Mouse (Mus musculus): ENCODE measurements around the gene Igsf10. TPM values are rescaled to one million over a fixed set of nuclear protein-coding genes. Genes with fewer than 3 reads are reported as not detected.
"Not testable (repeated sequence)": the region's sequence is repeated elsewhere in the genome, so short reads cannot be mapped to it uniquely, and the experiment has no call there.

The Igsf10 gene
- 3.8 and 4.1 TPM in 2 replicates for polyA plus RNA-seq (2015; fragmentation: Nextera tagmentation; extraction: Ambion mirVana)

DNA sequence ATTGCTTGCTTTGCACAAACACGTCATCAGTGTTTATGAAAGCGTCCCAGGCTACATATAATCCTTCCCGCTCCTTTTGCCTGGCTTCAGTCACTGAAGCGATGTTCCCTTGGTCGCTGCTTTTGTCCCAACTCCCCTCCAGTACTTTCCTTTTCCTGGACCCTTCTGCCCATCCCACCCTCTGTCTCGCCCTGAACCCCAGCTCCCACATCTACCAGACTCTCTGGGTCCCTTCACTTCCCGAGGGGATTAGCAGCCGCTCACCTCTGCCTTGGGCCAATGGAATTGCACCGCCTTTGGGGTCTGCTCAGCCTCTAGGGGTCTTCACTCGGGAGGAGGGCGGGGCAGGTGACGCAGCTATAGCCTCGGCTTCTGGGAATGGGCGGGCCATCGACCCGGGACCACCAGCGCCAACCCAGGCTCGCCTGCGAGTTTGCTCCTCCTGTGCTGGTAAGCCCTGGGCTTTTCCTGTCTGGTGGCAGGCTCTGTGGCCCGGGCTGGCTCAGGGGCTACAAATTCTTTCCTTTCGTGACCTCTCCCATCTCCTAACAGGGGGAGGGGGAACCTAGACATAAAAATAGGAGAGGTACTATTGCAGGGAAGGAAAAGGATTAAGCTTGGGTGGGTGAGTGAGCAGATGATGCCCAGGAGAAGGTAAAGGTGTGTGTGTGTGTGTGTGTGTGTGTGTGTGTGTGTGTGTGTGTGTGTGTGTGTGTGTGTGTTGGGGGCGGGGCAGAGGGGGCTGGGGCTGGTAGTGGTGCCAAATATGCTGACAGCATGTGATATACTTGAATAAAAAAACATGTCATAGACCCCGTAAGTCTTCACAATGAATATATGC lies at the start of gene Igsf10:
TSS of gene Igsf10 (minus strand) at position 330 of the 841 bp plus-strand sequence.
- H3K27ac ChIP-seq, result peak within 1 kb of the TSS; percentile 78
- peak; percentile 98 for ATAC-seq (replicated peaks; ENCODE audit: low FRiP score)
- peak within 1 kb of the TSS; percentile 64 for H3K4me2 ChIP-seq
- WGBS, result 5% methylated on average over 23 of the region's 23 CpGs
- H3K36me3 ChIP-seq, result 0 out of 2 replicates have a peak, but pooled peaks cover 5% of the 10 kb centered on the region
- peak within 1 kb of the TSS; percentile 59 for H3K9ac ChIP-seq
- no peaks in the 10 kb centered on the region for H3K27me3 ChIP-seq
- peak within 1 kb of the TSS; percentile 80 for H3K4me3 ChIP-seq (replicated peaks)
- no peaks in the 10 kb centered on the region for H3K9me3 ChIP-seq (replicated peaks)
- H3K4me1 ChIP-seq, result peaks cover 10% of the 10 kb centered on the region

DNA sequence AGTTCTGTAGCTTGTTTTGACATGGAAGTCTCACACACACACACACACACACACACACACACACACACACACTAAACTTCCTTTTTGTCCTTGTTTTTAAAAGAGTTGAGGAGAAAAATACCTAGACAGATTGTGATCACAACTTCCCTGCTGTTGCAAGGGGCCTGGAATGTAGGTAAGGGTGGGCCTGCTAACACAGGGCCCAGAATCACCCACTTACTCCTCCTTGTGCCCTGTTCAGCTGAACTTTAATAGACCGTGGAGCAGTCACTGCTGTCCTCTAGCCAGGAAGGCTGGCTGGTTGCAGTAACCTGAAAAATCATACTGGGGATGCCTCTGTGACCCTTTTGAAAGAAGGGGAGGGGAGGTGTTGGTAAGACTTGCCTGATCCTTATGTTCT lies 41.4 kb upstream of the Igsf10 start:
- no peaks in the 10 kb centered on the region for H3K9me3 ChIP-seq (replicated peaks)
- no peak overlapping the region for H3K4me2 ChIP-seq
- no peak overlapping the region for H3K9ac ChIP-seq
- H3K4me1 ChIP-seq, result no peaks in the 10 kb centered on the region
- no peaks in the 10 kb centered on the region for H3K36me3 ChIP-seq
- ATAC-seq (replicated peaks; ENCODE audit: low FRiP score), result no peak
- H3K27me3 ChIP-seq, result no peaks in the 10 kb centered on the region
- 76% methylated on average over 1 of the region's 1 CpGs for WGBS
- no peak overlapping the region for H3K27ac ChIP-seq
- H3K4me3 ChIP-seq (replicated peaks), result no peak overlapping the region

DNA sequence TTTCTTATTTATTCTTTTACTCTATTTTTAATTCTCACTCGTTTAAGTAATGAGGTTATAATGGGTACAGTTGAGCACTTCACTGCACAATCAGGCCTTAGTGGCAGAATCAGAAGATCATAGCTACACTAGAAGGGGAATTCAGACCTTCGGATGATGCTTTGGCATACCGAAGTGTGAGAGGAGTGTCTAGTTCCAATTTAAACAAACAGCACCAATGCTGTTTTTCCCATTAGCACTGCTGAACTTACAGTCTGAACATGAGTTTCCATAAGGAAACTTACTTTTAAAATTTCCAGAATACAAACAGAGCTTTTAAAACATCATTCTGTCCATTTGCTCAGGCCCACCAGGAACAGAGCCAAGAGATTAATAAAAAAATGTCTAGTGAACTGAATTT lies 40.8 kb upstream of the Igsf10 start:
- no peak overlapping the region for H3K27ac ChIP-seq
- H3K9me3 ChIP-seq (replicated peaks), result no peaks in the 10 kb centered on the region
- no peaks in the 10 kb centered on the region for H3K36me3 ChIP-seq
- no peaks in the 10 kb centered on the region for H3K27me3 ChIP-seq
- no peak for ATAC-seq (replicated peaks; ENCODE audit: low FRiP score)
- WGBS, result 66% methylated on average over 3 of the region's 3 CpGs
- H3K4me1 ChIP-seq, result no peaks in the 10 kb centered on the region
- H3K9ac ChIP-seq, result no peak overlapping the region
- H3K4me2 ChIP-seq, result no peak overlapping the region
- no peak overlapping the region for H3K4me3 ChIP-seq (replicated peaks)

DNA sequence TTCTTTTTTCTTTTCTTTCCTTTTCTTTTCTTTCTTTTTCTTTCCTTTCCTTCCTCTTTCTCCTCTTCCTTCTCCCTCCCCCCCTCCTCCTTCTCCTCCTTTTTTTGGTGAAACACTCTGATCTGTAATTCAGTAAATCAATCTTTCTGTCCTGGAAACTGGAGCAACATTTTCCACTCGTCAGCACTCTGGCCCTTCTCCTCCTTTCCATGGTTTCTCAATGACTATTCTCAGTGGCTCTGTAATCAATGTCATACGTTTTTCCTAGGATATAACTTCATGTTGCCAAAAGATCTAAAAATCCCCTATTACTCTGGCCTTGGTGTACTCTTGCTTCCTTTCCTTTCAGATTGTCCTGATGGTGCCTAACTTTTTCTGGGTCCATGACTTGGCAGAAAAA lies 40.1 kb upstream of the Igsf10 start:
- Histone ChIP-seq H3K9me3 (replicated peaks) (no peaks in the 10 kb centered on the region), H3K27me3 (no peaks in the 10 kb centered on the region), H3K27ac (no peak overlapping the region), H3K4me3 (replicated peaks) (no peak overlapping the region), H3K9ac (no peak overlapping the region), H3K4me1 (no peaks in the 10 kb centered on the region), H3K36me3 (no peaks in the 10 kb centered on the region), H3K4me2 (no peak overlapping the region)
- no peak for ATAC-seq (replicated peaks; ENCODE audit: low FRiP score)
- 59% methylated on average over 2 of the region's 2 CpGs for WGBS

DNA sequence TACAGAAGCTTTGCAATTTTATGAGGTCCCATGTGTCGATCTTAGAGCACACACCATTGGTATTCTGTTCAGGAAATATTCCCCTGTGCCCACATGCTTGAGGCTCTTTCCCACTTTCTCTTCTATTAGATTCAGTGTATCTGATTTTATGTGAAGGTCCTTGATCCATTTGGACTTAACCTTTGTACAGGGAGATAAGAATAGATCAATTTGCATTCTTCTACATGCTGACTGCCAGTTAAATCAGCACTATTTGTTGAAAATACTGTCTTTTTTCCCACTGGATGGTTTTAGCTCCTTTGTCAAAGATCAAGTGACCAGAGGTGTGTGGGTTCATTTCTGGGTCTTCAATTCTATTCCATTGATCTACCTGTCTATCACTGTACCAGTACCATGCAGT lies 34.6 kb upstream of the Igsf10 start:
- H3K36me3 ChIP-seq; H3K27me3 ChIP-seq; H3K27ac ChIP-seq; H3K4me1 ChIP-seq; ATAC-seq (replicated peaks; ENCODE audit: low FRiP score); H3K4me3 ChIP-seq (replicated peaks); H3K9me3 ChIP-seq (replicated peaks); H3K4me2 ChIP-seq; H3K9ac ChIP-seq: not testable (repeated sequence)
- 84% methylated on average over 1 of the region's 1 CpGs for WGBS

DNA sequence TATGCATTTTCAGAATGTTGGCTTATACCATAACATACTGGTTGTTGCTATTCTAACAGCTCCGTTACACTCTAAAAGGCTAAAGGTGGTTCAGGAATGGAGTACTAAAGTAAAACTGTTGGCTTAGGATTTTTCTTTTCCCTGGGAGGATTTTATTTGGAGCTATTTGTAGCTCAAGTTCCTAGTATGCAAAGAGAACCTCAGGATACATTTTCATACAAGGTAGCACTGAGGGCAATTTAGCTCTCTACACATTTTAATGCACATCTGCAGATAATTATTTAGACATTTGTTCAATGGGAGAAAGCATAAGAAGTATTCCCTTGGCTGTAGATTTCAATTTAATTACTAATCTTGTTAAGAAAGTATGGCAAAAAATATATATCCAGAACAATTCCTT lies 17.7 kb upstream of the Igsf10 start:
- Histone ChIP-seq H3K4me2 (no peak overlapping the region), H3K27ac (no peak overlapping the region), H3K9ac (no peak overlapping the region), H3K4me3 (replicated peaks) (no peak overlapping the region), H3K27me3 (no peaks in the 10 kb centered on the region), H3K9me3 (replicated peaks) (no peaks in the 10 kb centered on the region), H3K36me3 (no peaks in the 10 kb centered on the region), H3K4me1 (no peaks in the 10 kb centered on the region)
- no peak for ATAC-seq (replicated peaks; ENCODE audit: low FRiP score)
- WGBS, result 95% methylated on average over 1 of the region's 1 CpGs

DNA sequence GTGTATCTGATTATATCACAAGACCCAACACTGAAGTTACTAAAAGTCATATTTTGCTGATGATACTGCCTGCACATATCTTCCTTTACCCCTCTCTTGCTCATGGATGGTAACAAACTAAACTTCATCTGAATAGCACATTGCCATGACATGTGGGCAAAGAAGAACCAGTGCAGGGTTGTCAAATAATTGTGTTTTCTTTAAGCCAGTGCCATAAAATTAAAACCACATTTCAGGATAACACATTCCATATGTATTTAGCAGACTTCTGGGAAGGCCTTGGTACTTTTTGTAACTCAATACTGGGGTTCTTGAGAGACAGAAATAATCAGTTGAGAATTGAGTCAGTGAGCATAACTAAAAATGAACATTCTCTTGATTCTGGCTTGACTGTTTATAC lies 15.9 kb upstream of the Igsf10 start:
- H3K4me3 ChIP-seq (replicated peaks), result no peak overlapping the region
- H3K27me3 ChIP-seq, result no peaks in the 10 kb centered on the region
- ATAC-seq (replicated peaks; ENCODE audit: low FRiP score), result no peak
- H3K9ac ChIP-seq, result no peak overlapping the region
- H3K36me3 ChIP-seq, result no peaks in the 10 kb centered on the region
- no peaks in the 10 kb centered on the region for H3K9me3 ChIP-seq (replicated peaks)
- no peaks in the 10 kb centered on the region for H3K4me1 ChIP-seq
- H3K27ac ChIP-seq, result no peak overlapping the region
- H3K4me2 ChIP-seq, result no peak overlapping the region

DNA sequence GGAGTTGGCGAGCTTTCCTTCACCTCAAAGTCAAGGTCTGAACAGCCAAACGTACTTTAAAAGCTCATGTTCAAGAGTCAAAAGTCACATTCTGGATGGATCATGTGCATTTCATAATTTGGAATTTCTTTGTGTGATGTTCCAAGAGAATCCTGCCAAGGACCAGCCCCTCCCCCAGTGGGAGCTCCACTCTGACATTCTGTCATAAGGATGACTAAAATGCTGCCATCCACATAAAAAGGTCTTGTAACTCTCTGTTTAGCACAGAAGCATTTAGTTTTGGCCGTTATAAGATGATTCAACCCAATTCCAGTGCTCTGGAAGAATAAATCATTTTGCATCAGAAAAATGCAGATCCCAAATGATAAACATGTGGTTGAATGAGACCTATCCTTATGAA lies 10.0 kb upstream of the Igsf10 start:
- Histone ChIP-seq H3K27ac (no peak overlapping the region), H3K27me3 (no peaks in the 10 kb centered on the region), H3K36me3 (no peaks in the 10 kb centered on the region), H3K9me3 (replicated peaks) (no peaks in the 10 kb centered on the region), H3K4me2 (no peak overlapping the region), H3K4me1 (no peaks in the 10 kb centered on the region), H3K9ac (no peak overlapping the region), H3K4me3 (replicated peaks) (no peak overlapping the region)
- 77% methylated on average over 3 of the region's 3 CpGs for WGBS
- no peak for ATAC-seq (replicated peaks; ENCODE audit: low FRiP score)

DNA sequence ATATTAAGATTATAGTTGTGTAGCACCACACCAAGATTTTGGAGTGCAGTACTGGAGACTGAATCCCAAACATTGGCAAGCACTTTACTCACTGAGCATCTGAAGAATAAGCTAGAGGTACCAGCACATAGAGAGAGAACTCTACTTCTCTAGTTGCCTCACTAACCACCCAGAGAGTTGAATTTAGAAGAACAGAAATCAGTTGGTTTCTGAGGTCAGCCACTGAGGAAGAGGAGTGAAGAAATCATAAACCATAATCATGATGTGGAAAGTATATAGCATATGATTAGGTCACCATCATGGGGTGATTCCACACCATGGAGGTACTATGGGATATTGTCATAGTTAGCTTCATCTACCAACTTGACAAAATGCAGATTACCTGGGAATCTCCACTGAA lies 7.6 kb upstream of the Igsf10 start:
- H3K4me2 ChIP-seq, result no peak overlapping the region
- H3K36me3 ChIP-seq, result no peaks in the 10 kb centered on the region
- no peaks in the 10 kb centered on the region for H3K4me1 ChIP-seq
- no peak for ATAC-seq (replicated peaks; ENCODE audit: low FRiP score)
- no peak overlapping the region for H3K9ac ChIP-seq
- H3K9me3 ChIP-seq (replicated peaks), result no peaks in the 10 kb centered on the region
- no peak overlapping the region for H3K27ac ChIP-seq
- no peak overlapping the region for H3K4me3 ChIP-seq (replicated peaks)
- H3K27me3 ChIP-seq, result no peaks in the 10 kb centered on the region

DNA sequence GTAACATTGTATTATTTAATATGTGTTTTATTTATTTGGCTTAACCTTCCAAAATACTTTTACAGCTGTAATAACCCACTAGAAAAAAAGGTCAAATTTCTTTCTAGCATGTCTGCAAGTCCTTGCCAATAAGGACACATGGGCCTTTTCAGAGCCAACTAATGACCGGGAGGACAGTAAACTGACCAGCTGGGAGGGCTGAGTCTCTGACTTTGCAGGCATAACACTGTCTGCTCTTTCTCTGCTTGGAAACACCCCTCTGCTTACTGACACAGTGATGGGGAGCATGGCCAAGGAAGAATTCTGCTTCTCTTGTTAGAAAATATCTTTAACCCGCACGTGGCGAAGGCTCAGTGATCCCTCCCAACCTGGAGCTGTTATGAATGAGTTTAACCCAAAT lies 1.2 kb downstream of the Igsf10 start:
- Histone ChIP-seq H3K4me3 (replicated peaks) (peak overlapping the region; percentile 80), H3K9ac (no peak overlapping the region), H3K36me3 (0 out of 2 replicates have a peak, but pooled peaks cover 6% of the 10 kb centered on the region), H3K27ac (no peak overlapping the region), H3K27me3 (no peaks in the 10 kb centered on the region), H3K4me2 (peak overlapping the region; percentile 64), H3K4me1 (peaks cover 10% of the 10 kb centered on the region), H3K9me3 (replicated peaks) (no peaks in the 10 kb centered on the region)
- ATAC-seq (replicated peaks; ENCODE audit: low FRiP score), result 0 out of 2 replicates have a peak, but pooled peaks have one; percentile 27
- WGBS, result 55% methylated on average over 4 of the region's 4 CpGs

DNA sequence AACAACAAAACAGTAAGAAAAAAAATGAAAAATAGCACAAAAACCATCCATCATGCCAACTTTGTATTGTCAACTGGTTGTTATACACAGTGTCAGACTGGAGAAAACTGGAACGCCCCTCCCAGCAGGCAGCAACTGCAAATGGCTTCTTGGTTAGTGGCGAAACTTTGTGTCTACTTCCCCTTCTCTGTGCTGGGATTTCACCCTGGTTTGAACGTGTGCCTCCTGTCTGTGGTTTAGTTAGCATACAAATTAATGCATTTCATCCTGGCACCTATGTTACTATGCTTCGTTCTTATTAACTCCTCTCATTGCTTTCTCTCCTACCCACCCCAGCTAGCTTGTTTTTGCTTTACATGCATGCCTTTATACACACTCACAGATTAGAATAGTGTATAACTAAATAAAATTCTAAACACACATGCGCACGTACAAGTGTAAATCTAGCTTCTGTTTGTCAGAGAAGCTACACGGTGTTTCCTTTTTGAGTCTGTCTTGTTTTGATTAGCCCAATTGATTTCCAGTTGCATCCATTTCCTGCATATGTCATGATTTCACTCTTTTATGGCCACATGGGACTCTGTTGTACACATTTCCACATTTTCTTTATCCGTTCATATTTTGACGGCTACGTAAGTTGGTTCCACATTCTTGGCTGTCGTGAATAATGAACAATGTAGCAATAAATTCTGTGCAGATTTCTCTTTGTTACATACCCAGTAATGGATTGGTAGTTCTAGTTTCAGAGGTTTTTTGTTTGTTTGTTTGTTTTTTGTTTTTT lies 2.4 kb downstream of the Igsf10 start:
- H3K27ac ChIP-seq, result no peak overlapping the region
- H3K27me3 ChIP-seq, result no peaks in the 10 kb centered on the region
- peaks cover 10% of the 10 kb centered on the region for H3K4me1 ChIP-seq
- no peak overlapping the region for H3K4me2 ChIP-seq
- 71% methylated on average over 11 of the region's 11 CpGs for WGBS
- H3K4me3 ChIP-seq (replicated peaks), result no peak overlapping the region
- ATAC-seq (replicated peaks; ENCODE audit: low FRiP score), result no peak
- H3K36me3 ChIP-seq, result 0 out of 2 replicates have a peak, but pooled peaks cover 6% of the 10 kb centered on the region
- no peak overlapping the region for H3K9ac ChIP-seq
- H3K9me3 ChIP-seq (replicated peaks), result no peaks in the 10 kb centered on the region

DNA sequence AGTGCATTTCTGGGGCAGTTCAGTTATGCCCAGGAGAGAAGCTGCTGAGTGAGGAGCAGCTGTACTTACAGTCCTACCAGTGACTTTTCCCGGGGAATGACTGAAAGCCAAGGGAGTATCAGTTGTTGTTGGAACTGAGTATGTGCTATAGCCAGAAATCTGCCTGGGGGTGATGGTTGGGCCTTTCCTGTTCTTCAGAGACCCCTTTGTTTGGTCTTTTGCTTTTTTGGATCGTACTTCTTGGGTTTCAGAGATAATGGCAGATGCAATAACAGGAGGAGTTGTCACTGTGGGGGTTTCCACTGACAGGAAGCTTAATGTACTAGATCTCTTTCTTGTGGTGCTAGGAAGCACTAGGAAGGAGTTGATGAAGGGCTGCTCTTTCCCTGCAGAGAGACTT lies 15.7 kb downstream of the Igsf10 start:
- ATAC-seq (replicated peaks; ENCODE audit: low FRiP score), result no peak
- Histone ChIP-seq H3K27me3 (no peaks in the 10 kb centered on the region), H3K9me3 (replicated peaks) (no peaks in the 10 kb centered on the region), H3K4me1 (no peaks in the 10 kb centered on the region), H3K9ac (no peak overlapping the region), H3K27ac (no peak overlapping the region), H3K4me3 (replicated peaks) (no peak overlapping the region), H3K4me2 (no peak overlapping the region), H3K36me3 (peaks cover 35% of the 10 kb centered on the region)
- 85% methylated on average over 2 of the region's 2 CpGs for WGBS
